Mouse (Mus musculus): ENCODE data around the gene Insm1.

DNA sequence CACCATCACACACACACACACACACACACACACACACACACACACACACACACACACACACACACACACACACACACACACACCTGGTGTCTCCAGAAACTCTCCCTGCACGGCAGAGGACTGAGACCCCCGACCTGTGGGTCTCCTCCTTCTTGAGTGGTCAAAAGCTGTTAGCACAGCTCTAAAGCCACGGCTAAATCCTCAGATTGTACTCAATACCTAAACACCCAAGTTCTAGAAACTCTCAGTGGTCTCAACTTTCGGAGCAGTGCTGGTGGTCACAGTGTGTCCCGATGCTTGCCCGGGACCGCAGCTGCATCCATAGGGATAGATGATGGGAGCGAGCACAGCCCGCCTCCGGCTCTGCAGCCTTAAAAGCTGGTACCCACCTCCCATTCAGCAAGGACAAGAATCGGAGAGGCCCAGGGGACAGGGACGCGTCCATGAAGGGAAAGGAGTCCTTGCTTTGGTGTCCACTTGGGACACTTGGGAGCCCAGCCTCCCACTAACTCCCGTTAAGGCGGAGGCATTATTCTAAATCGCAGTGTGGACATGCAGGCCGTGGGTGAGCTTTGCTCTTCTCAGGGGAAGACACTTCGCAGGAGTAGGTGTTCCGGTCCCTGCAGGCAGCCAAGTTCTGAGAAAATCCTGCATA is 2.7 kb upstream of the Insm1 start:
- no peak for TF ChIP-seq TAL1 (IDR thresholded peaks at IDR 0.05; ENCODE audit: low read length)
- TF ChIP-seq GATA1 (IDR thresholded peaks at IDR 0.05; ENCODE audit: low read length), result no peak

All from erythroblast, embryonic 14.5 days (primary cell).